In genomic region chr6:72544283-72544987, GRCm38 (mm10) we compare ENCODE assay signal across 8 mouse cellular contexts. TPM values are rescaled to one million over a fixed set of nuclear protein-coding genes. Genes with fewer than 3 reads are reported as not detected.
DNase-seq lines count a peak whose midpoint lies in the region; ATAC-seq and TF ChIP-seq lines count a peak whose summit lies in the region.

TSS of gene Capg (plus strand) at chr6:72544391.

- H3K27ac ChIP-seq in embryonic facial prominence, embryonic 11.5 days (replicated peaks; ENCODE audit: low read depth, low read length): no peak within 1 kb of the TSS
- H3K27ac ChIP-seq in heart, embryonic 12.5 days (ENCODE audit: poor library complexity, severe bottlenecking): peak within 1 kb of the TSS; percentile 18; the same call in 1 of the 2 replicates
- peak within 1 kb of the TSS; percentile 54 for H3K27ac ChIP-seq in kidney, embryonic 16.5 days (ENCODE audit: low read length)

- H3K27me3 ChIP-seq in Patski: no peaks in the 10 kb centered on the region
- no peaks in the 10 kb centered on the region for H3K27me3 ChIP-seq in embryonic facial prominence, embryonic 11.5 days (ENCODE audit: control insufficient read depth, insufficient read depth, low read length)
- no peaks in the 10 kb centered on the region for H3K27me3 ChIP-seq in heart, embryonic 12.5 days (replicated peaks)
- H3K27me3 ChIP-seq in kidney, embryonic 16.5 days (ENCODE audit: insufficient read depth, low read length): no peaks in the 10 kb centered on the region

- H3K4me3 ChIP-seq in embryonic facial prominence, embryonic 11.5 days (ENCODE audit: low read depth, low read length): no peak within 1 kb of the TSS
- peak within 1 kb of the TSS; percentile 51 for H3K4me3 ChIP-seq in heart, embryonic 12.5 days
- H3K4me3 ChIP-seq in kidney, embryonic 16.5 days (ENCODE audit: low read length): peak within 1 kb of the TSS; percentile 38

- TF ChIP-seq CTCF in Patski (IDR thresholded peaks at IDR 0.05): no peak

- 14% methylated on average over 23 of the region's 23 CpGs for WGBS in embryonic facial prominence, embryonic 11.5 days
- WGBS in heart, embryonic 12.5 days: 6% methylated on average over 23 of the region's 23 CpGs
- WGBS in kidney, embryonic 16.5 days: 11% methylated on average over 23 of the region's 23 CpGs

- H3K4me2 ChIP-seq in embryonic facial prominence, embryonic 11.5 days (ENCODE audit: low read depth, low read length): peak within 1 kb of the TSS; percentile 32
- peak within 1 kb of the TSS; percentile 85 for H3K4me2 ChIP-seq in heart, embryonic 12.5 days
- peak within 1 kb of the TSS; percentile 51 for H3K4me2 ChIP-seq in kidney, embryonic 16.5 days (replicated peaks; ENCODE audit: low read depth, low read length)

- peak within 1 kb of the TSS; percentile 58 for H3K9ac ChIP-seq in embryonic facial prominence, embryonic 11.5 days (replicated peaks; ENCODE audit: low read length)
- peak within 1 kb of the TSS; percentile 76 for H3K9ac ChIP-seq in heart, embryonic 12.5 days
- peak within 1 kb of the TSS; percentile 65 for H3K9ac ChIP-seq in kidney, embryonic 16.5 days (replicated peaks; ENCODE audit: low read length)

- no peaks in the 10 kb centered on the region for H3K4me1 ChIP-seq in embryonic facial prominence, embryonic 11.5 days (ENCODE audit: control insufficient read depth, insufficient read depth, low read length)
- peaks cover 14% of the 10 kb centered on the region for H3K4me1 ChIP-seq in heart, embryonic 12.5 days (replicated peaks)
- H3K4me1 ChIP-seq in kidney, embryonic 16.5 days (ENCODE audit: insufficient read depth, low read length): peaks cover 21% of the 10 kb centered on the region; the same call in 1 of the 2 replicates

- no peak for DNase-seq in Patski (ENCODE audit: low read depth, low spot score)
- no peak for DNase-seq in embryonic facial prominence, embryonic 11.5 days (ENCODE audit: low spot score)
- peak; percentile 76 for DNase-seq in lung, postnatal 36 days
- peak; percentile 78 to 82 for DNase-seq in spleen, postnatal 36 days (ENCODE audit: low spot score in 2 of 2)
- DNase-seq in cerebellum, adult 9-11 months: no peak
- no peak for DNase-seq in layer of hippocampus, adult 9-11 months

- in situ Hi-C loops in Patski (cut with MboI; ENCODE audit: low pct_unique_long_range_greater_than_20kb): no loop called here

- ATAC-seq in Patski: peak; percentile 86
- no peak for ATAC-seq in embryonic facial prominence, embryonic 11.5 days (replicated peaks; ENCODE audit: insufficient number of reproducible peaks, low FRiP score, low TSS enrichment, low read depth)
- 0 out of 2 replicates have a peak, but pooled peaks have one; percentile 61 for ATAC-seq in heart, embryonic 12.5 days (ENCODE audit: insufficient number of reproducible peaks, low FRiP score)
- ATAC-seq in kidney, embryonic 16.5 days (ENCODE audit: low FRiP score, low TSS enrichment): peak; percentile 57

- no peaks in the 10 kb centered on the region for H3K9me3 ChIP-seq in embryonic facial prominence, embryonic 11.5 days (replicated peaks; ENCODE audit: control insufficient read depth, low read length)
- H3K9me3 ChIP-seq in heart, embryonic 12.5 days (replicated peaks): no peaks in the 10 kb centered on the region; the same call in 1 of the 2 replicates
- peaks cover 2% of the 10 kb centered on the region; the same call in 1 of the 2 replicates for H3K9me3 ChIP-seq in kidney, embryonic 16.5 days (ENCODE audit: low read length)

- H3K36me3 ChIP-seq in embryonic facial prominence, embryonic 11.5 days (replicated peaks; ENCODE audit: control insufficient read depth, insufficient read depth, low read depth, low read length): no peaks in the 10 kb centered on the region
- H3K36me3 ChIP-seq in heart, embryonic 12.5 days: no peaks in the 10 kb centered on the region
- no peaks in the 10 kb centered on the region for H3K36me3 ChIP-seq in kidney, embryonic 16.5 days (ENCODE audit: insufficient read depth, low read length)

- POLR2A ChIA-PET in Patski (lab: Charles Lee): interaction anchor here (0.6 to 1.3 kb wide), 2 partner anchors 106 to 226 kb away, joined by 3 read pairs; partner anchors contain the start of gene Mat2a

- CTCF ChIA-PET in Patski (lab: Charles Lee): no interaction called here

RNA-seq across cellular contexts. Expression of gene Capg, which starts in this region (rescaled TPM):
- polyA plus RNA-seq in Patski (2021): 230 TPM
- polyA plus RNA-seq in embryonic facial prominence, embryonic 11.5 days (2014; fragmentation: Nextera tagmentation; extraction: Ambion mirVana): 17.5 and 20.8 TPM in 2 replicates
- 22.5 and 24.7 TPM in 2 replicates for polyA plus RNA-seq in heart, embryonic 12.5 days (2016; fragmentation: Nextera tagmentation; extraction: Ambion mirVana)
- polyA plus RNA-seq in kidney, embryonic 16.5 days (2015; fragmentation: Nextera tagmentation; extraction: Ambion mirVana): 83.1 and 94.3 TPM in 2 replicates

Comparison
In these comparisons a context has a peak if more than half of its experiments do, and no peak if none do; other contexts are left out.
1. DNase-seq: peak in lung, postnatal 36 days (single experiment) and spleen, postnatal 36 days (2 of 2); none in Patski (single experiment), embryonic facial prominence, embryonic 11.5 days (single experiment), cerebellum, adult 9-11 months (single experiment) and layer of hippocampus, adult 9-11 months (single experiment).
2. H3K4me2 ChIP-seq: peak in every context shown above with its lines; median percentile 85 in heart, embryonic 12.5 days; 51 in kidney, embryonic 16.5 days; 32 in embryonic facial prominence, embryonic 11.5 days.
3. Peak in every context shown above with its lines, with median percentiles within 50 percentile points of each other: H3K9ac ChIP-seq.